Mouse (Mus musculus) E14TG2a.4 (cell line): ENCODE results near the gene Glp2r.

Source experiments
- CTCF ChIP-seq: conservative IDR thresholded peaks from 2 replicates; pipeline ENCODE4 v1.5.1; 2014; ENCODE audit warnings: low read length
- NANOG ChIP-seq: IDR thresholded peaks from 2 replicates; pipeline ENCODE4 v1.6.1; 2014; ENCODE audit warnings: borderline replicate concordance, low read length, mixed read lengths

DNA sequence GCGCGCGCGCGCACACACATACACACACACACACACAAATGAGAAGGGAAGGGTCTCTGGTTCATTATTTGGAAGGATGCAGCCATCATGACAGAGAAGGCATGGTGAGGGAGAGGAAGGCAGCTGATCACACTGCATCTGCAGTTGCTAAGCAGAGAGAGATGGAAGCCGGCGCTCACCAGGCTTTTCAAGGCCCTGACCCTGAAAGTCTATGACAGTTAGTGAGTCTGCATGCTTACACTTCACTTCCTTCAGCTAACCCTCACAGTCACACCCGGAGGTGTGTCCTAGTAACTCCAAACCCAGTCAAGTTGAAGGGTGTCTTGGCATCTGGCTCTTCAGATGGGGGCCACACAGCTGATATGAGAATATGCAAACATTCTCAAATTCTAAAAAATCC is 128.5 kb downstream of the Glp2r start:
- no peak for TF ChIP-seq CTCF
- TF ChIP-seq NANOG, result no peak
